Mouse (Mus musculus) cerebellum, adult 2 months (tissue): ENCODE results near the gene Bckdhb.

ENCODE experiments used
- CTCF ChIP-seq: fragments of 200-500 bp; IDR thresholded peaks from 2 replicates; pipeline ENCODE4 v1.5.1; 2011; ENCODE audit warnings: low read depth, mild to moderate bottlenecking, control low read depth, low read length, moderate library complexity, borderline replicate concordance; ENCODE audit not compliant: insufficient read depth
- POLR2A ChIP-seq: fragments of 200-500 bp; IDR thresholded peaks from 2 replicates; pipeline ENCODE4 v1.6.1; 2011; ENCODE audit warnings: low read length, control low read depth, borderline replicate concordance; ENCODE audit not compliant: insufficient read depth

GRCm38 (mm10) chr9:83969326-83969725 lies 44.4 kb downstream of the Bckdhb start:
- TF ChIP-seq CTCF (no peak), POLR2A (no peak)
